ENCODE assay signal across 8 mouse cellular contexts in genomic region chr12:55388478-55388877, GRCm38 (mm10). TPM values are rescaled to one million over a fixed set of nuclear protein-coding genes. Genes with fewer than 3 reads are reported as not detected.
A peak's percentile ranks its signal among the peaks of the same experiment; 100 is the strongest.
DNase-seq lines count a peak whose midpoint lies in the region; ATAC-seq and TF ChIP-seq lines count a peak whose summit lies in the region.

No protein-coding gene starts in this region.

- H3K9me3 ChIP-seq in CH12.LX (replicated peaks; ENCODE audit: low read length), result no peaks in the 10 kb centered on the region
- H3K9me3 ChIP-seq in stomach, postnatal 0 days (ENCODE audit: control insufficient read depth, low read length), result no peaks in the 10 kb centered on the region

- H3K4me3 ChIP-seq in CH12.LX (replicated peaks in 1 of 3; ENCODE audit: low read depth in 2 of 3, low read length in 2 of 3, poor library complexity in 1 of 3), result no peak overlapping the region
- H3K4me3 ChIP-seq in stomach, postnatal 0 days (ENCODE audit: low read depth, low read length), result no peak overlapping the region

- H3K79me2 ChIP-seq in CH12.LX (replicated peaks; ENCODE audit: control insufficient read depth, extremely low read depth, insufficient read depth, poor library complexity, severe bottlenecking), result no peaks in the 10 kb centered on the region

- no peak for TF ChIP-seq POLR2A in CH12.LX (IDR thresholded peaks at IDR 0.05; ENCODE audit: low read depth, low read length)

- dilution Hi-C loops in CH12.LX (cut with MboI; ENCODE audit: extremely low pct_ligation_motif_present, extremely low pct_unique_long_range_greater_than_20kb, low sequenced_read_pairs), result no loop called here

- H3K4me2 ChIP-seq in CH12.LX (ENCODE audit: insufficient read depth, low read depth, poor library complexity, severe bottlenecking), result peak overlapping the region; percentile 67
- H3K4me2 ChIP-seq in stomach, postnatal 0 days (replicated peaks; ENCODE audit: low read depth), result no peak overlapping the region

- WGBS in stomach, postnatal 0 days, result 69% methylated on average over 6 of the region's 6 CpGs

- peak in 1 of 2 experiments; percentile 66; a peak in 2 of 4 replicates for TF ChIP-seq CTCF in CH12.LX (conservative IDR thresholded peaks at IDR 0.05 in 1 of 2, IDR thresholded peaks at IDR 0.05 in 1 of 2; ENCODE audit: low read depth in 2 of 2, low read length in 2 of 2)
- TF ChIP-seq CTCF in stomach, postnatal 0 days (IDR thresholded peaks at IDR 0.05; ENCODE audit: low read depth), result peak; percentile 66

- H3K27me3 ChIP-seq in CH12.LX (replicated peaks), result no peaks in the 10 kb centered on the region
- no peaks in the 10 kb centered on the region for H3K27me3 ChIP-seq in stomach, postnatal 0 days (ENCODE audit: control insufficient read depth, insufficient read depth, low read length)

- H3K36me3 ChIP-seq in CH12.LX (replicated peaks in 1 of 2; ENCODE audit: control insufficient read depth in 1 of 2, insufficient read depth in 1 of 2, low read length in 1 of 2), result peaks cover 0 to 5% of the 10 kb centered on the region in 2 experiments
- no peaks in the 10 kb centered on the region for H3K36me3 ChIP-seq in stomach, postnatal 0 days (ENCODE audit: control insufficient read depth, insufficient read depth, low read length)

- in situ Hi-C loops in CH12.LX (cut with MboI; ENCODE audit: low pct_ligation_motif_present, low pct_unique_long_range_greater_than_20kb, low sequenced_read_pairs), result loop anchor here (10.0 kb wide), 1 partner anchor 106 kb away; the partner anchor contains the start of gene Nfkbia

- peak; percentile 10; the same call in 1 of the 2 replicates for TF ChIP-seq EP300 in CH12.LX (IDR thresholded peaks at IDR 0.05; ENCODE audit: low read length)
- no peak for TF ChIP-seq EP300 in stomach, postnatal 0 days (optimal IDR thresholded peaks at IDR 0.05)

- 0 out of 2 replicates have a peak, but pooled peaks have one; percentile 7 for ATAC-seq in stomach, postnatal 0 days (ENCODE audit: low FRiP score, low TSS enrichment)
- no peak for ATAC-seq in frontal cortex, adult (ENCODE audit: low TSS enrichment)

- H3K9ac ChIP-seq in CH12.LX (ENCODE audit: insufficient read depth, low read depth), result peak overlapping the region; percentile 53; the same call in 1 of the 2 replicates
- H3K9ac ChIP-seq in stomach, postnatal 0 days (ENCODE audit: low read length), result no peak overlapping the region

- peaks cover 44 to 81% of the 10 kb centered on the region in 2 experiments for H3K4me1 ChIP-seq in CH12.LX (ENCODE audit: control insufficient read depth in 1 of 2, insufficient read depth in 2 of 2)
- H3K4me1 ChIP-seq in stomach, postnatal 0 days (replicated peaks; ENCODE audit: control insufficient read depth, insufficient read depth), result peaks cover 4% of the 10 kb centered on the region; the same call in 1 of the 2 replicates

- TF ChIP-seq RAD21 in CH12.LX (IDR thresholded peaks at IDR 0.05; ENCODE audit: low read depth, low read length), result peak; percentile 44

- DNase-seq in kidney, adult 18-20 months, result peak; percentile 55
- DNase-seq in kidney, adult 11 months, result no peak
- peak; percentile 81 for DNase-seq in CH12.LX (ENCODE audit: extremely low read depth)
- peak; percentile 42 for DNase-seq in embryo, embryonic 10.5 days (ENCODE audit: low spot score)
- DNase-seq in kidney, adult 8-10 months, result peak; percentile 24 to 56
- peak; percentile 71 for DNase-seq in lung, postnatal 25 days (ENCODE audit: low spot score)
- peak; percentile 60 for DNase-seq in stomach, postnatal 0 days (ENCODE audit: low spot score)

- peak overlapping the region; percentile 85 for H3K27ac ChIP-seq in CH12.LX (ENCODE audit: insufficient read depth, low read depth)
- no peak overlapping the region; the same call in 1 of the 2 replicates for H3K27ac ChIP-seq in stomach, postnatal 0 days (replicated peaks)

TF ChIP-seq in CH12.LX, 34 proteins besides CTCF, POLR2A, EP300 and RAD21:
- TF ChIP-seq NELFE (IDR thresholded peaks at IDR 0.05; ENCODE audit: low read depth, low read length) (no peak), USF1 (IDR thresholded peaks at IDR 0.05; ENCODE audit: low read depth, low read length) (no peak), TCF12 (IDR thresholded peaks at IDR 0.05; ENCODE audit: low read depth, low read length) (peak; percentile 62), TBP (conservative IDR thresholded peaks at IDR 0.05; ENCODE audit: low read depth, low read length) (no peak), CHD2 (IDR thresholded peaks at IDR 0.05; ENCODE audit: low read length) (peak; percentile 59), MAFK (IDR thresholded peaks at IDR 0.05; ENCODE audit: insufficient replicate concordance, low read length) (no peak), PAX5 (IDR thresholded peaks at IDR 0.05; ENCODE audit: low read length) (no peak), POLR2AphosphoS2 (IDR thresholded peaks at IDR 0.05; ENCODE audit: low read depth, low read length) (no peak), UBTF (IDR thresholded peaks at IDR 0.05; ENCODE audit: low read depth, low read length) (no peak), MAZ (IDR thresholded peaks at IDR 0.05; ENCODE audit: low read depth, low read length) (peak; percentile 67; the same call in 1 of the 2 replicates), GABPA (IDR thresholded peaks at IDR 0.05; ENCODE audit: insufficient replicate concordance, low read depth, low read length) (no peak), ELF1 (IDR thresholded peaks at IDR 0.05; ENCODE audit: low read depth, low read length) (no peak), ETS1 (conservative IDR thresholded peaks at IDR 0.05; ENCODE audit: low read depth, low read length) (0 out of 2 replicates have a peak, but pooled peaks have one; percentile 35), IRF4 (IDR thresholded peaks at IDR 0.05; ENCODE audit: low read depth, low read length) (peak; percentile 34; the same call in 1 of the 2 replicates), ZC3H11A (IDR thresholded peaks at IDR 0.05; ENCODE audit: low read depth, low read length) (no peak), ZMIZ1 (IDR thresholded peaks at IDR 0.05; ENCODE audit: low read depth, low read length) (no peak), JUN (IDR thresholded peaks at IDR 0.05; ENCODE audit: insufficient read depth, low read depth, low read length) (no peak), MYC (IDR thresholded peaks at IDR 0.05; ENCODE audit: low read depth, low read length) (0 out of 2 replicates have a peak, but pooled peaks have one; percentile 31), BHLHE40 (IDR thresholded peaks at IDR 0.05; ENCODE audit: low read depth, low read length) (0 out of 2 replicates have a peak, but pooled peaks have one; percentile 46), MAX (IDR thresholded peaks at IDR 0.05; ENCODE audit: low read length) (0 out of 2 replicates have a peak, but pooled peaks have one; percentile 38), HCFC1 (IDR thresholded peaks at IDR 0.05; ENCODE audit: low read depth, low read length) (no peak), CHD1 (IDR thresholded peaks at IDR 0.05; ENCODE audit: low read depth, low read length) (no peak), NRF1 (IDR thresholded peaks at IDR 0.05; ENCODE audit: low read depth, low read length) (peak; percentile 69), JUND (conservative IDR thresholded peaks at IDR 0.05; ENCODE audit: low read depth, low read length) (no peak), KAT2A (IDR thresholded peaks at IDR 0.05; ENCODE audit: insufficient replicate concordance, low read length) (no peak), SMC3 (IDR thresholded peaks at IDR 0.05; ENCODE audit: low read depth, low read length) (peak; percentile 68), ZKSCAN1 (IDR thresholded peaks at IDR 0.05; ENCODE audit: borderline replicate concordance, low read depth, low read length) (no peak), ZNF384 (IDR thresholded peaks at IDR 0.05; ENCODE audit: low read depth, low read length) (no peak), MXI1 (IDR thresholded peaks at IDR 0.05; ENCODE audit: low read depth, low read length) (no peak), SIN3A (IDR thresholded peaks at IDR 0.05; ENCODE audit: low read length) (peak; percentile 49; the same call in 1 of the 2 replicates), USF2 (conservative IDR thresholded peaks at IDR 0.05; ENCODE audit: low read depth, low read length) (no peak), MEF2A (IDR thresholded peaks at IDR 0.05; ENCODE audit: borderline replicate concordance, low read depth, low read length) (peak; percentile 6; the same call in 1 of the 2 replicates), RCOR1 (conservative IDR thresholded peaks at IDR 0.05; ENCODE audit: low read depth, low read length) (no peak), E2F4 (IDR thresholded peaks at IDR 0.05; ENCODE audit: insufficient replicate concordance, low read depth, low read length) (no peak)
TF ChIP-seq in CH12.LX: peak in this region for 12.

RNA-seq across cellular contexts. Expression of gene Psma6, which starts 4.5 kb away (rescaled TPM):
- total RNA-seq in CH12.LX (2012; rRNA removed), result 271 and 319 TPM in 2 replicates
- total RNA-seq in CH12.LX (2014; rRNA removed), result 585 and 610 TPM in 2 replicates
- 307 and 352 TPM in 2 replicates for polyA plus RNA-seq in CH12.LX (2012; ENCODE audit: insufficient read length, low read depth)
- polyA plus RNA-seq in stomach, postnatal 0 days (2015; fragmentation: Nextera tagmentation; extraction: Ambion mirVana), result 357 and 358 TPM in 2 replicates
